Mouse (Mus musculus) limb, embryonic 13.5 days (tissue): Measurements from ENCODE around the gene Kcnab1. TPM values are rescaled to one million over a fixed set of nuclear protein-coding genes. Genes with fewer than 3 reads are reported as not detected.

Experiments used
- ATAC-seq: fragments of 200-750 bp; cut with Nextera tagmentation; 2 replicates; pipeline ENCODE4 v1.8.0; 2017; ENCODE audit warnings: low read depth, moderate number of reproducible peaks, moderate TSS enrichment; ENCODE audit not compliant: low FRiP score
- H3K27ac ChIP-seq: fragments of 300-500 bp; sonication (generic); 2 replicates; pipeline ENCODE4 v1.5.1; 2015; ENCODE audit warnings: inconsistent platforms, mild to moderate bottlenecking, moderate library complexity
- H3K27me3 ChIP-seq: fragments of 300-500 bp; sonication (generic); 2 replicates; pipeline ENCODE4 v1.6.1; 2015; ENCODE audit warnings: mild to moderate bottlenecking, inconsistent platforms
- H3K36me3 ChIP-seq: fragments of 300-500 bp; sonication (generic); 2 replicates; pipeline ENCODE4 v1.6.1; 2015; ENCODE audit warnings: inconsistent platforms, mild to moderate bottlenecking, moderate library complexity
- H3K4me1 ChIP-seq: fragments of 300-500 bp; sonication (generic); 2 replicates; pipeline ENCODE4 v1.6.1; 2015; ENCODE audit warnings: inconsistent platforms
- H3K4me2 ChIP-seq: fragments of 300-500 bp; sonication (generic); replicated peaks from 2 replicates; pipeline ENCODE4 v1.6.1; 2015; ENCODE audit warnings: inconsistent platforms, mild to moderate bottlenecking, moderate library complexity
- H3K4me3 ChIP-seq: fragments of 300-500 bp; sonication (generic); 2 replicates; pipeline ENCODE4 v1.5.1; 2015; ENCODE audit warnings: moderate library complexity, mild to moderate bottlenecking, inconsistent platforms
- H3K9ac ChIP-seq: fragments of 300-500 bp; sonication (generic); 2 replicates; pipeline ENCODE4 v1.6.1; 2015; ENCODE audit warnings: mild to moderate bottlenecking, inconsistent platforms
- H3K9me3 ChIP-seq: fragments of 300-500 bp; sonication (generic); 2 replicates; pipeline ENCODE4 v1.6.1; 2016; ENCODE audit warnings: inconsistent platforms
- WGBS: fragments of 180-500 bp; shearing (Covaris S2); methylation state at CpG from one replicate; pipeline ENCODE4 v1.1.7; 2015; 5-methylcytosine and 5-hydroxymethylcytosine counted together
- polyA plus RNA-seq: library from polyadenylated mRNA; unstranded; fragments of >200 nt; fragmentation: Nextera tagmentation; extraction: Ambion mirVana; gene quantifications from 2 replicates; pipeline ENCODE4 v1.2.1, GENCODE M21; 2015

The Kcnab1 gene
- polyA plus RNA-seq, 1 experiment from 2014 or later: 12.5 TPM

GRCm38 (mm10) chr3:65358841-65359240 is 249.7 kb downstream of the Kcnab1 start:
- H3K9me3 ChIP-seq: no peaks in the 10 kb centered on the region
- no peak overlapping the region for H3K4me3 ChIP-seq
- H3K27me3 ChIP-seq: no peaks in the 10 kb centered on the region
- 86% methylated on average over 2 of the region's 2 CpGs for WGBS
- H3K9ac ChIP-seq: no peak overlapping the region
- no peak overlapping the region for H3K27ac ChIP-seq
- peaks cover 6% of the 10 kb centered on the region; the same call in 1 of the 2 replicates for H3K36me3 ChIP-seq
- no peaks in the 10 kb centered on the region for H3K4me1 ChIP-seq
- ATAC-seq: no peak
- no peak overlapping the region for H3K4me2 ChIP-seq

GRCm38 (mm10) chr3:65360163-65360969 is 251.2 kb downstream of the Kcnab1 start:
- 59% methylated on average over 8 of the region's 8 CpGs for WGBS
- H3K36me3 ChIP-seq: peaks cover 16% of the 10 kb centered on the region; the same call in 1 of the 2 replicates
- H3K4me2 ChIP-seq: no peak overlapping the region
- H3K9me3 ChIP-seq: no peaks in the 10 kb centered on the region
- no peaks in the 10 kb centered on the region for H3K4me1 ChIP-seq
- no peak overlapping the region for H3K4me3 ChIP-seq
- H3K27me3 ChIP-seq: no peaks in the 10 kb centered on the region
- no peak overlapping the region for H3K27ac ChIP-seq
- no peak overlapping the region for H3K9ac ChIP-seq
- no peak for ATAC-seq

- H3K9me3 ChIP-seq: no peaks in the 10 kb centered on the region
- no peak for ATAC-seq
- H3K27me3 ChIP-seq: no peaks in the 10 kb centered on the region
- WGBS: 82% methylated on average over 1 of the region's 1 CpGs
- H3K4me3 ChIP-seq: no peak overlapping the region
- no peaks in the 10 kb centered on the region for H3K4me1 ChIP-seq
- no peak overlapping the region for H3K9ac ChIP-seq
- no peak overlapping the region for H3K27ac ChIP-seq
- no peak overlapping the region for H3K4me2 ChIP-seq
- peaks cover 26% of the 10 kb centered on the region for H3K36me3 ChIP-seq
These were observed 254.3 kb downstream of the Kcnab1 start for GRCm38 (mm10) chr3:65363438-65363837.

DNA sequence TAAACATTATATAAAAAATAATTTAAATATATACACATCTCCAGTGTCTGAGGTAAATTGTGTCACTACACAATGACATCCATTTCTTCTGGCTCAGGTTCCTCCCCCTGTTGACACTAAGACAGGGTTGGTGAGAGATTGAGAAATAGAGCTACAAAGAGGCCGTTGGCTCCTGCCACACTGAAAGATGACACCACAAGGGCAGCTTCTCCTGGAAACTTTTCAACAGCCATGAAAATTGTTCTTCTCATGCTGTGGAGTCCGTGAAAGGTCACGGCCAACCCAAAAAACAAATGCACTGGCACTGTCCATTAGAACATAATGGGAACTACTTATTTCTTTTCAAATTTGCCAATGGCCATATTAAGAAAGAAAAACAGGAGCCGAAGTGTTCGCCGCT is 256.0 kb downstream of the Kcnab1 start:
- Histone ChIP-seq H3K27me3 (no peaks in the 10 kb centered on the region), H3K4me2 (no peak overlapping the region), H3K9ac (no peak overlapping the region), H3K4me3 (no peak overlapping the region), H3K27ac (no peak overlapping the region), H3K36me3 (peaks cover 33% of the 10 kb centered on the region), H3K9me3 (no peaks in the 10 kb centered on the region), H3K4me1 (no peaks in the 10 kb centered on the region)
- 69% methylated on average over 6 of the region's 6 CpGs for WGBS
- ATAC-seq: no peak

DNA sequence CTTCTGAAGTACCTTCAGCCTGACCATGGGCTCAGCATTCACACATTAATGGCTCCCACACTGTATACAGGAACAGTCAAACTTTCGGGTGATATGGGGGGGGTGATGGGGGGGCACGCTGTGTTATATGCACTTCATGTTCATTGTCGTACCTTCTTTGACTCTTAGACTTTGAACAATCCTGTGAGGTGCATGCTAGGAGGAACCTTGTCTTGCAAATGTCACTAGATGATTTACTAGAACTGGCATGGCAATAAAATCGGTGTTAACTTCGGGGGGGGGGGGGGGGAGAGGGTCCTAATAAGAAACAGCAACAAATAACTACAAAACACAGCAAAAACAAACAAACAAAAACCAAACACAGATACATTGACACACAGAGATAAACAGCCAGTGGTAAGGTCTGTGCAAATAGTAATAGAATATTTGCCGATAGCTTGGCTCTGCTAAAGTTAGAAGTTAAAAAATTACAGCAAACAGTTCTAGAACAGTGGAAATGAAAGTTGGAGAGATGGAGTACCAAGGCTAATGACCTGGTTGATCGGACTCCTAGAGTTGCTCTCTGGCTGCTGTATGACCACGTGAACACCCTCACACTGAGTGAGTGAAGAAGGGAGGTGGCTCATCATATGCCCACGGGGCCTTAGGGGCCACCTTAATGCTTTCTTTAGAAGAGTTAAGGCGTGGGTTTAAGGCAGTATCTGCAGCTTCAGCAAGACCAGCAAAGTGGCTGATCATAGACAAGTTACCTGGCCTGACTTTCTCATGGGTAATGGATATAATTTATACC is 256.9 kb downstream of the Kcnab1 start:
- Histone ChIP-seq H3K27ac (no peak overlapping the region), H3K4me3 (no peak overlapping the region), H3K9me3 (no peaks in the 10 kb centered on the region), H3K27me3 (no peaks in the 10 kb centered on the region), H3K4me2 (no peak overlapping the region), H3K36me3 (peaks cover 43% of the 10 kb centered on the region), H3K9ac (no peak overlapping the region), H3K4me1 (no peaks in the 10 kb centered on the region)
- 58% methylated on average over 10 of the region's 10 CpGs for WGBS
- no peak for ATAC-seq

- ATAC-seq: no peak
- no peak overlapping the region for H3K27ac ChIP-seq
- no peak overlapping the region for H3K4me2 ChIP-seq
- H3K4me1 ChIP-seq: no peaks in the 10 kb centered on the region
- WGBS: 67% methylated on average over 4 of the region's 4 CpGs
- no peak overlapping the region for H3K4me3 ChIP-seq
- no peaks in the 10 kb centered on the region for H3K27me3 ChIP-seq
- peaks cover 59% of the 10 kb centered on the region for H3K36me3 ChIP-seq
- no peaks in the 10 kb centered on the region for H3K9me3 ChIP-seq
- H3K9ac ChIP-seq: no peak overlapping the region
These were observed 258.8 kb downstream of the Kcnab1 start for GRCm38 (mm10) chr3:65367944-65368343.

DNA sequence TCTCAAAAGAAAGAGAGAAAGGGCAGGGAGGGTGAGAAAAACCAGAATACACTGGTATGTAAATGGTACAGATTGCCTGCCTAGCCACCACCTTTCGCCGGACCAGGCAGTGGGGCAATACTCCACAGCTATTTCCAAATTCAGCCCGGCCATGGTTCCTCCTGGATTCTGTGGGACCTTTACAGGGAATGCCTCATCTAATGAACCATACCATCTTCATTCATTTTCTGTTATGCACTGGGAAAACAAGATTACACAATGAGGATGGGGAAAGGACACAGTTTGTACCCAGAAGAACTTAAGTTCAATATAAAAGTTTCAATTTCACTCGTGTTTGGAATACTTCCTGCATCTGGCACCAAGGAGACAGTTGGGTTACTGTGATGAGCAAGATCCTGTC is 263.4 kb downstream of the Kcnab1 start:
- Histone ChIP-seq H3K9ac (no peak overlapping the region), H3K4me3 (no peak overlapping the region), H3K36me3 (peaks cover 65% of the 10 kb centered on the region), H3K9me3 (no peaks in the 10 kb centered on the region), H3K4me1 (0 out of 2 replicates have a peak, but pooled peaks cover 5% of the 10 kb centered on the region), H3K27me3 (no peaks in the 10 kb centered on the region), H3K4me2 (no peak overlapping the region), H3K27ac (no peak overlapping the region)
- no peak for ATAC-seq
- WGBS: 91% methylated on average over 4 of the region's 4 CpGs

- Histone ChIP-seq H3K36me3 (peaks cover 64% of the 10 kb centered on the region), H3K27ac (no peak overlapping the region), H3K4me1 (0 out of 2 replicates have a peak, but pooled peaks cover 5% of the 10 kb centered on the region), H3K9me3 (no peaks in the 10 kb centered on the region), H3K4me2 (no peak overlapping the region), H3K9ac (no peak overlapping the region), H3K4me3 (no peak overlapping the region), H3K27me3 (no peaks in the 10 kb centered on the region)
- no peak for ATAC-seq
- WGBS: 89% methylated on average over 5 of the region's 5 CpGs
These were observed 264.5 kb downstream of the Kcnab1 start for GRCm38 (mm10) chr3:65373594-65374182.

DNA sequence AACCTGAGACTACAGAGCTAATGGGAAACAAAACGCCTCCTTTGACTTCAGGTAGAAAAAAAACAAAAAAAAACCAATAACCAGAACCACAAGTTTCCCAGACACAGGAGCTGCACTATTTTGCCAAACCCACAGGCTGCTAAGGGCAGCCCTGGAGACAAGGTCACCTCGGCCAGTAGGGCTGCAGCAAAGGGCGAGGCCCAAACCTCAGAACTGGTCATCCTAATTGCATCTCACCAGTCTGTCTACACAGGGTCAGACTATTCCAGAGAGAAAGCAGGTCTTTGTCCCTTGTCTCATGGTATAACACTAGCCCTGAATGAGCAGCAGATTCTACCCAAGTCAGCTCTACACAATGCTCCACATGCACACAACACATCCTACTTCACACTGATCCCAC is 265.5 kb downstream of the Kcnab1 start:
- peaks cover 69% of the 10 kb centered on the region for H3K36me3 ChIP-seq
- no peak overlapping the region for H3K27ac ChIP-seq
- WGBS: 74% methylated on average over 3 of the region's 3 CpGs
- ATAC-seq: no peak
- 0 out of 2 replicates have a peak, but pooled peaks cover 5% of the 10 kb centered on the region for H3K4me1 ChIP-seq
- H3K4me3 ChIP-seq: no peak overlapping the region
- no peak overlapping the region for H3K4me2 ChIP-seq
- H3K9ac ChIP-seq: no peak overlapping the region
- H3K27me3 ChIP-seq: no peaks in the 10 kb centered on the region
- no peaks in the 10 kb centered on the region for H3K9me3 ChIP-seq

- H3K4me2 ChIP-seq: no peak overlapping the region
- H3K9me3 ChIP-seq: no peaks in the 10 kb centered on the region
- ATAC-seq: no peak
- H3K27me3 ChIP-seq: no peaks in the 10 kb centered on the region
- no peak overlapping the region for H3K4me3 ChIP-seq
- H3K27ac ChIP-seq: no peak overlapping the region
- H3K36me3 ChIP-seq: peaks cover 62% of the 10 kb centered on the region
- 0 out of 2 replicates have a peak, but pooled peaks cover 5% of the 10 kb centered on the region for H3K4me1 ChIP-seq
- no peak overlapping the region for H3K9ac ChIP-seq
These were observed 269.5 kb downstream of the Kcnab1 start for GRCm38 (mm10) chr3:65378724-65379123.

- peaks cover 73% of the 10 kb centered on the region for H3K36me3 ChIP-seq
- H3K9ac ChIP-seq: no peak overlapping the region
- no peak overlapping the region for H3K4me3 ChIP-seq
- H3K9me3 ChIP-seq: no peaks in the 10 kb centered on the region
- H3K27ac ChIP-seq: no peak overlapping the region
- no peak for ATAC-seq
- 0 out of 2 replicates have a peak, but pooled peaks cover under 1% of the 10 kb centered on the region for H3K4me1 ChIP-seq
- WGBS: 85% methylated on average over 4 of the region's 4 CpGs
- H3K27me3 ChIP-seq: no peaks in the 10 kb centered on the region
- no peak overlapping the region for H3K4me2 ChIP-seq
These were observed 270.8 kb downstream of the Kcnab1 start for GRCm38 (mm10) chr3:65379884-65380539.

DNA sequence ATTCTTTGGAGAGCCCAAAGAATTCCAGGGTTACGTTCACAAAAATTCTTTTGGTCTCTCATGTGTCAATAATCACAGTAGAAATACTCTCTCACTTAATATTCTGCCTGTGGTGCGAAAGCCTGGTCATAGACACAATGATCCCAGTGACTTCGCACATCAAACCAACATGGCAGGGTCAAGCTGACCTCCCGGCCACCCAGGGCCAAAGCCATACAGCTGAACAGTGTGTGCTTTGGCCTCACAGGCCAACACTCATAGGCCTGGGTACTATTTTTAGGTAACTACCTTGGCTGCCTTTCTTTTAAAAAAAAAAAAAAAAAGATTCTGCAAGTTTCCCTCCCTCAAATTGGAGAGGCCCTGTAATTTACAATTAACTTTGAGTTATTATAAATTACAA is 271.9 kb downstream of the Kcnab1 start:
- Histone ChIP-seq H3K27me3 (no peaks in the 10 kb centered on the region), H3K4me3 (no peak overlapping the region), H3K4me1 (no peaks in the 10 kb centered on the region), H3K27ac (no peak overlapping the region), H3K36me3 (peaks cover 77% of the 10 kb centered on the region), H3K4me2 (no peak overlapping the region), H3K9me3 (no peaks in the 10 kb centered on the region), H3K9ac (no peak overlapping the region)
- WGBS: 75% methylated on average over 4 of the region's 4 CpGs
- no peak; the same call in 1 of the 2 replicates for ATAC-seq
